Mouse (Mus musculus) R1 (cell line): Measurements from ENCODE around the gene Ror2.

Experiments used
- DNase-seq: peaks from one replicate; pipeline ENCODE4 v3.0.0-alpha.2; 2018; ENCODE audit warnings: low read depth, low spot score

Ror2 gene

GRCm38 (mm10) chr13:53194306-53194705 is 91.6 kb downstream of the Ror2 start:
- DNase-seq = peak; percentile 71

- peak; percentile 88 for DNase-seq
Observed at GRCm38 (mm10) chr13:53193713-53194112, 92.2 kb downstream of the Ror2 start.

GRCm38 (mm10) chr13:53192286-53192685 is 93.6 kb downstream of the Ror2 start:
- DNase-seq = no peak

- DNase-seq = peak; percentile 82
Observed at GRCm38 (mm10) chr13:53191657-53192056, 94.3 kb downstream of the Ror2 start.

- no peak for DNase-seq
Observed at GRCm38 (mm10) chr13:53188935-53189334, 97.0 kb downstream of the Ror2 start.

GRCm38 (mm10) chr13:53184858-53185257 is 101.1 kb downstream of the Ror2 start:
- DNase-seq = peak; percentile 75

- peak; percentile 99 for DNase-seq
Observed at GRCm38 (mm10) chr13:53184149-53184548, 101.8 kb downstream of the Ror2 start.

GRCm38 (mm10) chr13:53183161-53183577 is 102.8 kb downstream of the Ror2 start:
- DNase-seq = peak; percentile 90

- no peak for DNase-seq
Observed at GRCm38 (mm10) chr13:53178594-53178993, 107.3 kb downstream of the Ror2 start.

- peak; percentile 84 for DNase-seq
Observed at GRCm38 (mm10) chr13:53178171-53178570, 107.8 kb downstream of the Ror2 start.

GRCm38 (mm10) chr13:53177424-53177718 is 108.6 kb downstream of the Ror2 start:
- DNase-seq = no peak

- DNase-seq = no peak
Observed at GRCm38 (mm10) chr13:53176695-53177423, 109.1 kb downstream of the Ror2 start.

- no peak for DNase-seq
Observed at GRCm38 (mm10) chr13:53175041-53175440, 110.9 kb downstream of the Ror2 start.

- no peak for DNase-seq
Observed at GRCm38 (mm10) chr13:53163671-53164070, 122.3 kb downstream of the Ror2 start.

- no peak for DNase-seq
Observed at GRCm38 (mm10) chr13:53163060-53163459, 122.9 kb downstream of the Ror2 start.

GRCm38 (mm10) chr13:53159501-53159900 is 126.4 kb downstream of the Ror2 start:
- DNase-seq = no peak

- DNase-seq = no peak
Observed at GRCm38 (mm10) chr13:53158405-53159005, 127.4 kb downstream of the Ror2 start.

GRCm38 (mm10) chr13:53156911-53157310 is 129.0 kb downstream of the Ror2 start:
- DNase-seq = no peak

GRCm38 (mm10) chr13:53156282-53156681 is 129.6 kb downstream of the Ror2 start:
- DNase-seq = no peak

- DNase-seq = no peak
Observed at GRCm38 (mm10) chr13:53145511-53145910, 140.4 kb downstream of the Ror2 start.

- no peak for DNase-seq
Observed at GRCm38 (mm10) chr13:53143076-53143475, 142.8 kb downstream of the Ror2 start.

- DNase-seq = no peak
Observed at GRCm38 (mm10) chr13:53142268-53142667, 143.7 kb downstream of the Ror2 start.

GRCm38 (mm10) chr13:53140298-53140697 is 145.6 kb downstream of the Ror2 start:
- DNase-seq = peak; percentile 51
